Mouse (Mus musculus) ES-Bruce4 (cell line): ENCODE data around the gene Cul4a.

Source experiments
- CTCF ChIP-seq: IDR thresholded peaks from one replicate; pipeline ENCODE4 v1.8.1; 2011; ENCODE audit warnings: low read depth, low read length
- EP300 ChIP-seq: IDR thresholded peaks from 2 replicates; pipeline ENCODE4 v1.6.1; 2011; ENCODE audit warnings: low read depth, low read length; ENCODE audit not compliant: insufficient read depth
- POLR2A ChIP-seq: IDR thresholded peaks from one replicate; pipeline ENCODE4 v1.8.1; 2011; ENCODE audit warnings: low read length; ENCODE audit not compliant: insufficient read depth

DNA sequence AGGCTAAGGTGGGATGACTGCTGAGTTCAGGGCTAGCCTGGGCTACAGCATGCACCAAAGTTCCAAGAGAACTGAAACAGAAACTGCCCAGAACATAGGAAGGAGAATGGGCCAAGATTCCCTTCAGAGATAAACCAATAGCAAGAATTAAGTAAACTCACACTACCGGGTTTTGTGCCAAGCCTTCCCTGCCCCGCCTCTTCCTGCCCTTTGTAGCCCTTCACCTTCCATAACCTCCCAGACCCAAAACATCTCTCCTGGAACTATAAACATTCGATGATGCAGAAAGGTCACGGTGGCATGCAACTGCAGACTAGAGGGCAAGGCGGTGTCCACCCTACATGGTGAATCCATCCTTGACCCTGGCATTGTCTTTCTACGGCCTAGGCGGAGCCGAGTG lies 84.8 kb downstream of the Cul4a start:
- TF ChIP-seq POLR2A, result no peak
- no peak for TF ChIP-seq CTCF
- no peak for TF ChIP-seq EP300
